ENCODE assay signal across 9 mouse cellular contexts in genomic region chr11:57801766-57802510, GRCm38 (mm10). TPM values are rescaled to one million over a fixed set of nuclear protein-coding genes. Genes with fewer than 3 reads are reported as not detected.
DNase-seq lines count a peak whose midpoint lies in the region; ATAC-seq and TF ChIP-seq lines count a peak whose summit lies in the region.
"Had no signal": no experiment of that assay in that cellular context is flagged by ENCODE, and none has a peak within 500 bp of the region (broad histone marks: within the 10 kb centered on the region; RNA-seq: fewer than 3 reads in every experiment).

No protein-coding gene starts in this region.

- ATAC-seq in heart, embryonic 16.5 days (replicated peaks; ENCODE audit: extremely low read depth, insufficient read depth, low FRiP score), result peak; percentile 57

- peak overlapping the region; percentile 95 for H3K4me2 ChIP-seq in heart, embryonic 16.5 days (ENCODE audit: low read depth, low read length)

- H3K4me1 ChIP-seq in embryonic fibroblast, embryonic 13.5 days (ENCODE audit: control insufficient read depth, insufficient read depth, low read length), result peaks cover 3% of the 10 kb centered on the region; the same call in 1 of the 2 replicates
- H3K4me1 ChIP-seq in heart, embryonic 16.5 days (ENCODE audit: control insufficient read depth, insufficient read depth, low read length), result peaks cover 21% of the 10 kb centered on the region

- no peaks in the 10 kb centered on the region for H3K9me3 ChIP-seq in heart, embryonic 16.5 days (replicated peaks; ENCODE audit: control insufficient read depth, low read length)

- no peaks in the 10 kb centered on the region for H3K36me3 ChIP-seq in heart, embryonic 16.5 days (ENCODE audit: control insufficient read depth, insufficient read depth)

- no peak for TF ChIP-seq POLR2A in embryonic fibroblast, embryonic 13.5 days (IDR thresholded peaks at IDR 0.05; ENCODE audit: low read depth, low read length)

- H3K27me3 ChIP-seq in heart, embryonic 16.5 days (ENCODE audit: control insufficient read depth, insufficient read depth, low read length), result no peaks in the 10 kb centered on the region

- H3K9ac ChIP-seq in heart, embryonic 16.5 days (ENCODE audit: low read length), result peak overlapping the region; percentile 93

- peak overlapping the region; percentile 73 for H3K4me3 ChIP-seq in embryonic fibroblast, embryonic 13.5 days (ENCODE audit: insufficient read depth, low read length)
- peak overlapping the region; percentile 72 for H3K4me3 ChIP-seq in heart, embryonic 16.5 days (ENCODE audit: low read length)

- TF ChIP-seq CTCF in embryonic fibroblast, embryonic 13.5 days (IDR thresholded peaks at IDR 0.05; ENCODE audit: borderline replicate concordance, insufficient read depth, low read length), result no peak

- H3K27ac ChIP-seq in embryonic fibroblast, embryonic 13.5 days (ENCODE audit: insufficient read depth, low read length), result no peak overlapping the region
- H3K27ac ChIP-seq in heart, embryonic 16.5 days (ENCODE audit: low read length), result peak overlapping the region; percentile 69

- DNase-seq in CD4-positive helper T cell, adult 2 months (ENCODE audit: low read depth, low spot score), result peak; percentile 48
- peak; percentile 80 for DNase-seq in adrenal gland, postnatal 14 days
- peak; percentile 77 for DNase-seq in kidney, postnatal 14 days
- peak; percentile 78 for DNase-seq in lung, postnatal 10 days
- peak; percentile 63 to 71 for DNase-seq in right cerebral cortex, postnatal 10 days (ENCODE audit: low spot score in 2 of 2)
- peak; percentile 76 for DNase-seq in urinary bladder, postnatal 4 days (ENCODE audit: low spot score in 2 of 2)

- WGBS in heart, embryonic 16.5 days, result 0% methylated on average over 77 of the region's 85 CpGs

RNA-seq across cellular contexts. Expression of gene Sap30l, which starts 0.5 kb away (rescaled TPM):
- total RNA-seq in adrenal gland, postnatal 14 days (2021), result 47.2 and 48.8 TPM in 2 replicates
- polyA plus RNA-seq in embryonic fibroblast, embryonic 13.5 days (2011; ENCODE audit: insufficient read length, low read depth, missing spikeins), result 21.0 and 23.7 TPM in 2 replicates
- polyA plus RNA-seq in heart, embryonic 16.5 days (2015; fragmentation: Nextera tagmentation; extraction: Ambion mirVana), result 5.7 and 7.6 TPM in 2 replicates

RNA-seq across cellular contexts. Expression of gene Hand1, which starts 30.7 kb away (rescaled TPM):
- total RNA-seq in adrenal gland, postnatal 14 days (2021), result 12.0 and 14.7 TPM in 2 replicates
- polyA plus RNA-seq in embryonic fibroblast, embryonic 13.5 days (2011; ENCODE audit: insufficient read length, low read depth, missing spikeins), result 0.40 and 0.53 TPM in 2 replicates
- 7.9 and 9.7 TPM in 2 replicates for polyA plus RNA-seq in heart, embryonic 16.5 days (2015; fragmentation: Nextera tagmentation; extraction: Ambion mirVana)
- total RNA-seq: common myeloid progenitor, adult 5-6 weeks had no signal
